Mouse (Mus musculus) liver, embryonic 16.5 days (tissue): ENCODE data around the gene Lingo1. TPM values are rescaled to one million over a fixed set of nuclear protein-coding genes. Genes with fewer than 3 reads are reported as not detected.

Experiments used
- ATAC-seq: fragments of 200-750 bp; cut with Nextera tagmentation; 2 replicates; pipeline ENCODE4 v1.8.0; 2017; ENCODE audit warnings: low read depth, mild to moderate bottlenecking, moderate number of reproducible peaks, moderate library complexity
- H3K27ac ChIP-seq: fragments of 300-500 bp; sonication (generic); 2 replicates; pipeline ENCODE4 v1.5.1; 2014; ENCODE audit warnings: mild to moderate bottlenecking, low read length
- H3K27me3 ChIP-seq: fragments of 300-500 bp; sonication (generic); 2 replicates; pipeline ENCODE4 v1.6.1; 2014; ENCODE audit warnings: low read depth, low read length, mixed read lengths; ENCODE audit not compliant: control insufficient read depth, insufficient read depth
- H3K36me3 ChIP-seq: fragments of 300-500 bp; sonication (generic); 2 replicates; pipeline ENCODE4 v1.6.1; 2014; ENCODE audit warnings: mild to moderate bottlenecking; ENCODE audit not compliant: control insufficient read depth, insufficient read depth
- H3K4me1 ChIP-seq: fragments of 300-500 bp; sonication (generic); 2 replicates; pipeline ENCODE4 v1.6.1; 2014; ENCODE audit warnings: low read depth, low read length, mixed read lengths; ENCODE audit not compliant: control insufficient read depth
- H3K4me2 ChIP-seq: fragments of 300-500 bp; sonication (generic); 2 replicates; pipeline ENCODE4 v1.6.1; 2014; ENCODE audit warnings: low read depth, low read length, mixed read lengths
- H3K4me3 ChIP-seq: fragments of 300-500 bp; sonication (generic); 2 replicates; pipeline ENCODE4 v1.5.1; 2014; ENCODE audit warnings: low read depth, mild to moderate bottlenecking, low read length
- H3K9ac ChIP-seq: fragments of 300-500 bp; sonication (generic); 2 replicates; pipeline ENCODE4 v1.6.1; 2014; ENCODE audit warnings: low read depth, low read length
- H3K9me3 ChIP-seq: fragments of 300-500 bp; sonication (generic); replicated peaks from 2 replicates; pipeline ENCODE4 v1.6.1; 2016; ENCODE audit warnings: low read length; ENCODE audit not compliant: control insufficient read depth
- WGBS: fragments of 180-500 bp; shearing (Covaris S2); extraction: QIAGEN DNeasy Blood & Tissue Kit; methylation state at CpG from one replicate; pipeline ENCODE4 v1.1.7; 2014; ENCODE audit not compliant: insufficient replicate concordance; 5-methylcytosine and 5-hydroxymethylcytosine counted together
- polyA plus RNA-seq: library from polyadenylated mRNA; unstranded; fragments of >200 nt; fragmentation: Nextera tagmentation; extraction: Ambion mirVana; gene quantifications from 2 replicates; pipeline ENCODE4 v1.2.1, GENCODE M21; 2015

Gene Lingo1
- polyA plus RNA-seq, 1 experiment from 2014 or later, result 0.20 TPM

DNA sequence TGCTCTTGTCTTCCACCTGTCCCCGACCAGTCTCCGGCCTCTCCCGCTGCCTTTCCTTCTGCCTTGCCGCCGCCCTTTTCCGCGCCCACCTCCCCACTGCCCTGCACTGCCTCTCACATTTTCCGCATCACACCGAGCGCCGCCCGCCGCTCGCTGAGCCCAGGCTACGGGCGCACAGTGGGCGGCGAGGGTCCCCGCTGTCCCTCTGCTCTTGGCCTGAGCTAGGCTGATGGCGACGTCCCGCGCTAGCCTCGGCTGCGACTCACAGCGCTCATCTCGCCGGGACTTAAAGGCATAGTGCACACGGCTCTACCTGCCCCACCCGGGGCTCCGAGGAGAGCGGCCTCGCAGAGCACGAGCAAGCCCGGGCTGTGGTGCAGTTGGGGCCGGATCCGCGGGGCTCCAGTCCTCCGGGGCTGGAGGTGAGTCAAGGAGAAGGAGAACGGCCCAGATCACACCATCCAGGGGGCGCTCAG, 426 bp upstream of the Lingo1 start:
- no peaks in the 10 kb centered on the region for H3K4me1 ChIP-seq
- H3K36me3 ChIP-seq, result no peaks in the 10 kb centered on the region
- no peak overlapping the region for H3K9ac ChIP-seq
- H3K4me3 ChIP-seq, result no peak overlapping the region
- no peak overlapping the region for H3K4me2 ChIP-seq
- WGBS, result 2% methylated on average over 41 of the region's 41 CpGs
- peaks cover 49% of the 10 kb centered on the region for H3K27me3 ChIP-seq
- H3K27ac ChIP-seq, result no peak overlapping the region
- ATAC-seq, result no peak
- no peaks in the 10 kb centered on the region for H3K9me3 ChIP-seq

DNA sequence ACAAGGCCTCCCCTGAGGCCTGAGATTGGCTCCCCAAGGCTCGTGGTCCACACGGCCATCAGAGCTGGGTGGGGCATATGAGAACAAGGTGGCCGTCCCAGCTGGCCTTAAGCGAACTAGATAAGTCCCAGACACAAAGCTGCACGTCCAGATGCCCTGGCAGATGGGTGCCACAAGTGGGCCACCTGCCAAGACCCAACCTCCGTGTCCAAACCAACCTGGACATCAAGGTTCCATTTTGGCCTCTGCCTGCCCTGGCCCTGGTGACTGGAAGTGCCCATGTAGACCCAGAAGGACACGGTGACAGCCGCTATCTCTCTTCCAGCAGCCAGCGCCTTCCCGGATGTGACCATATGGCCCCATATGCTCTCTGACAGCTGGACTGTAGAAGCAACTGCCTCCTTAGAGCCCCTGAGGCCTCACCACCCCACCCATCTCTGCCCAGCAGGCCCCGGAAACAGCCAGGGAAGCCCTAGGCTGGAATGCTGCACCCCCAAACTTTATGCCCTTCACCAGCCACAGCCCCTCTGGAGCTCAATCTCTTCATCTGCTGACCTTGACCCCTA, 4.5 kb downstream of the Lingo1 start:
- H3K4me2 ChIP-seq, result no peak overlapping the region
- no peaks in the 10 kb centered on the region for H3K36me3 ChIP-seq
- H3K9ac ChIP-seq, result no peak overlapping the region
- H3K4me1 ChIP-seq, result no peaks in the 10 kb centered on the region
- ATAC-seq, result no peak
- no peaks in the 10 kb centered on the region for H3K9me3 ChIP-seq
- H3K27ac ChIP-seq, result no peak overlapping the region
- peaks cover 23% of the 10 kb centered on the region for H3K27me3 ChIP-seq
- WGBS, result 45% methylated on average over 11 of the region's 11 CpGs
- H3K4me3 ChIP-seq, result no peak overlapping the region

DNA sequence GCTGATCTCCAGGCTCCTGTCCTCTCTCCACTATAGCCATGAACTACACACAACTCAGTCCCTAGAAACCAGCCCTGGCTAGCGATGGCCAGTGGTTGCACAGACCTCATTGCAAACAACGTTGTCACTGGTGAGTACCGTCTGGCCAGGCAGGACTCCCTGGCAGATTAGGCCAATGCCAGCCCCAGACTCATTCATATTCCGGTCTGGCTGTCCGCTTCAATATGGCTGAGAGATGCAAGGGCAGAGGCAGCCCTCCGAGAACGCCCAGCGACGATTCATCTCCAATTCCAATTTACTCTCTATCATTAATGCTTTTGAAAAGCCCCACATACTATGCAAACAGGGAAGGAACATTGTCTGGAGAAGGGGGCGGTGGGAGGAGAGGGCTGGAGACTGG, 11.7 kb downstream of the Lingo1 start:
- ATAC-seq, result no peak
- WGBS, result 69% methylated on average over 10 of the region's 10 CpGs
- no peaks in the 10 kb centered on the region for H3K9me3 ChIP-seq
- H3K27me3 ChIP-seq, result no peaks in the 10 kb centered on the region
- H3K9ac ChIP-seq, result no peak overlapping the region
- no peaks in the 10 kb centered on the region for H3K4me1 ChIP-seq
- no peak overlapping the region for H3K4me2 ChIP-seq
- H3K4me3 ChIP-seq, result no peak overlapping the region
- H3K27ac ChIP-seq, result no peak overlapping the region
- H3K36me3 ChIP-seq, result no peaks in the 10 kb centered on the region

DNA sequence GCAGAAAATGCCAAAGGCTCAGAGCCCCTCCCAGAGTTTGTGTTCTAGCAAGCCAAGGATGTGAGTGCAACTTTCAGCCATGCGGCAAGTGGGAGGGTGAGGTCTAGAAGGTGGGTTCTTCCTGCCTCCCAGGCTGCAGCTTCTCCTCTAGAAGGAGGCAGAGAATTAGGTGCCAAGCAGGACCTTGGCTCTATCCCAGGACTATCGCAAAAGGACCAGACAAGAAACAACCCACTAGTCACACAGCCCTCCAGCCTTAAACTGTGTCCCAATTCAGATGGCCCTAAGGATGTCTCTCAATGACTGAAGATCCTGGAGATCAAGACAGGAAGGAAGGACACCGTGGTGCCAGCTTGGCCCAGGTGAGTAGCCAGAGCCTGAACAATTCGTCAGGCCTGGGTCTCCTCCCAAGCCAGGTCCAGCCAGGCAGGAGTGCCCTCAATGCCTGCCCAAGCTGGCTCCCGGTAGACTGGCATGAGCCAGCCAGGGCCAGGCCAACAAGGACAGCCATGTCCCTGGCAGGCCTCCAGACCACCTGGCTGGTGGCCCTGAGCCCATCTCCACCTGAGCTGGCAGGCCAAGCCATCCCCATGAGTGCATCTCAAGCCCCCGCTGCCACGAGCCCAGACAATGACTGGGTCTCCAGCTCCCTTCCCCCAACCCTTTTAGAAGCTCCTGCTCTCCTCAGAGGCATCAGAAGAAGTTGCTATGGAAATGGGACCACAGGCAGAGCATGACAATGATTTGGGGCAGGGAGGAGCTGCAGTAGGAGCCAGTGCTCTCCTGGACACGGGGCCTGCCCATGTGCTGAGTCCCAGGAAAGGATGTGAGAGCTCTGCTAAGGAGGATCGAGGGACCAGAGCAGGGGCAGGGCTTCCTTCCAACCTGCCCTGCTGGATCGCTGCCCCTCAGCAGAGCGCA, 19.1 kb downstream of the Lingo1 start:
- no peaks in the 10 kb centered on the region for H3K27me3 ChIP-seq
- H3K9ac ChIP-seq, result no peak overlapping the region
- no peaks in the 10 kb centered on the region for H3K4me1 ChIP-seq
- no peak overlapping the region for H3K4me3 ChIP-seq
- H3K27ac ChIP-seq, result no peak overlapping the region
- ATAC-seq, result no peak
- 56% methylated on average over 11 of the region's 11 CpGs for WGBS
- no peaks in the 10 kb centered on the region for H3K36me3 ChIP-seq
- no peak overlapping the region for H3K4me2 ChIP-seq
- no peaks in the 10 kb centered on the region for H3K9me3 ChIP-seq

DNA sequence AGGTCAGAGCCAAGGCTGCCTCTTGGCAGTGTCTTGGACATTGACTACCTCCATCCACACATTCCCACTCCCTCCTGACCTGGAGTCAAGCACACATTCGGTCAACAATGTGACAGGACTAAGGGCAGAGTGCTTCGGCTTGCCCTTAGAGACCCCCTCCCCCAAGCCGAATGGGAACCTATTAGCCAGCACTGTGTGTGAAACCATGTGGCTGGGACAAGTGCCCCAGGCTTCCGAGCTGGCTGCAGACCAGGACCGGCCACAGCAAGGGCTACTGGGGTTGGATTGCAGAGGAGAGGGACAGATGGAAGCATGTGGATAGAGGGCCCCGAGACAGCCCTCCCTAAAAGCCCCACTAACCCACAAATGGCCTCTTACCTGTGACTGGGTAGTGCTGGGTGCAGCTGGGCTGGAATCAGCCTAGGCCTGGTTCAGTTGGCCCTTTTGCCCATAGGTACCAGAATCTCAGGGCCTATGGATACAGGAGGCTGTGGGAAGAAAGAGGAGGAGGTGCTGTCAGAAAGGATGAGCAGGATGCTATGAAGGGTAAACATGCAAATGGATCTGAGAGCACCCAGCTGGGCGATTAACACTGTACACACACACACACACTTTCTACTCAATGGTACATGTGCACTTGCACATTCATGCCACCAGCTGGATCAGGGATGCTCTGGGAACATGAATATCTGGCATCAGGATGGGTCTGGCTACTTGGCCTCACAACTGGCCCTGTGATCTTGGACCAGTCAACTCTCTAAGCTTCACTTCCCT, 20.9 kb downstream of the Lingo1 start:
- Histone ChIP-seq H3K4me1 (no peaks in the 10 kb centered on the region), H3K9ac (no peak overlapping the region), H3K36me3 (no peaks in the 10 kb centered on the region), H3K4me2 (no peak overlapping the region), H3K4me3 (no peak overlapping the region), H3K27ac (no peak overlapping the region), H3K27me3 (no peaks in the 10 kb centered on the region), H3K9me3 (no peaks in the 10 kb centered on the region)
- 52% methylated on average over 7 of the region's 7 CpGs for WGBS
- no peak for ATAC-seq

DNA sequence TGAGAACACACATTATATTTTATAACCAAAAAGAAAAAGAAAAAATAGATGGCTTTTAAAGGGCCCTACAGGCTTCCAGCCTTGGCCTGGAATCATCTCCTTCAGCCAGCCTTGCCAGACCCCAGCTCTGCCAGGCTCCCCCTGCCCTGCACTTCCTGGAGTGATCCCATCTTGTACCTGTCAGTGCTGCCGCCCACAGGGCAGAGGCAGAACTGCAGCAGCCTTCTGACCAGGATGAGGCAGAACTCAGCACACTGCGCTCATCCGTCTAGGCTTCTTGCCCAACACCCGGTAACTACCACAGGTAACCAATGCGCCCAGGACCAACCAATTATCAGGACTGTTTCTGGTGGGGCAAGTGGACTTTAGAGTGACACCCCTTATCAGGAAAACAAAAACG, 22.0 kb downstream of the Lingo1 start:
- no peak overlapping the region for H3K9ac ChIP-seq
- ATAC-seq, result no peak
- H3K4me3 ChIP-seq, result no peak overlapping the region
- 27% methylated on average over 6 of the region's 6 CpGs for WGBS
- no peaks in the 10 kb centered on the region for H3K4me1 ChIP-seq
- no peak overlapping the region for H3K4me2 ChIP-seq
- no peaks in the 10 kb centered on the region for H3K36me3 ChIP-seq
- H3K9me3 ChIP-seq, result no peaks in the 10 kb centered on the region
- no peak overlapping the region for H3K27ac ChIP-seq
- H3K27me3 ChIP-seq, result no peaks in the 10 kb centered on the region

DNA sequence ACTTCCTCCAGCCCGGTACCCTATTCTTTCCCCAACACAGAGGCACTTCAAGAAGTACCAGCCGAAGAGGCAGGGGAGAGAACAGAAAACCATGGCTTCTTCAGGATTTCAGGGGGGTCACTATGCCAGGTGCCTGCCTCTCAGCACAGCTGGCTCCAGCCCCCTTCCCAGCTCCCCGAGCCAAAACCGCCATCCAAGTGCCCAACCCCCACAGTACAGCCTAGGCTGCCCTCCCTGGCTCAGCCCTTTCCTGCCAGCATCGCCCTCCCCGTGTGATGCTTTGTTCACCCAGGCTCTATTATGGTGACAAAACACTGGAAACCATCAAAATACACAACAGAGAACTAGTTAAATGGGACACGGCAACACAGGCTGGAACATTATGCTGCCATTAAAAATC, 22.6 kb downstream of the Lingo1 start:
- H3K4me1 ChIP-seq, result no peaks in the 10 kb centered on the region
- no peak overlapping the region for H3K9ac ChIP-seq
- no peak overlapping the region for H3K27ac ChIP-seq
- no peak overlapping the region for H3K4me2 ChIP-seq
- no peaks in the 10 kb centered on the region for H3K9me3 ChIP-seq
- no peaks in the 10 kb centered on the region for H3K36me3 ChIP-seq
- H3K27me3 ChIP-seq, result no peaks in the 10 kb centered on the region
- 58% methylated on average over 7 of the region's 7 CpGs for WGBS
- H3K4me3 ChIP-seq, result no peak overlapping the region
- ATAC-seq, result no peak

DNA sequence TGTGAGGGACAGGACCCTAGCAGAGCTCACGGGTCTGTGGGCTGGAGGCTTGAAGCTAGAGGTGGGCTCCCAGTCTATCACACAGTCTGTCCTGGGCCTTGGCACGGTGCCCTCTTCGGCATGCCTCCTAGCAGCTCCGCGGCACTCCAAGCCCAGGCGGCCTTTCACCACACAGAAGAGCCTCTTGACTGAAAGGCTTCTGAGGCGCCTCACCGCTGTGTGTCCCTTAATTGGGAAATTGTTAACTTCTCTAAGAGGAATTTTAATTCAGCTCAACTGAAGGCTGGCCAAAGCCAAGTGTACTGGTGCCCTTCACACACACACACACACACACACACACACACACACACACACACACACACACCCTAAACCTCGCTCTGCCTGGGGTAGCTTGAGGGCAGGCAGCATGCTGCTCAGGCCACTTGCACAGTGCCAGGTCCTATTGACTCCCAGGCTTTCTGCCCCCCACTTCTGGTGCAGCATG, 28.6 kb downstream of the Lingo1 start:
- no peak for ATAC-seq
- no peak overlapping the region for H3K4me3 ChIP-seq
- WGBS, result 71% methylated on average over 9 of the region's 9 CpGs
- no peak overlapping the region for H3K9ac ChIP-seq
- H3K9me3 ChIP-seq, result no peaks in the 10 kb centered on the region
- H3K27ac ChIP-seq, result no peak overlapping the region
- H3K4me2 ChIP-seq, result no peak overlapping the region
- H3K4me1 ChIP-seq, result no peaks in the 10 kb centered on the region
- H3K27me3 ChIP-seq, result no peaks in the 10 kb centered on the region
- H3K36me3 ChIP-seq, result no peaks in the 10 kb centered on the region
